Mouse (Mus musculus) frontal cortex, postnatal 25 days (tissue): ENCODE results near the gene Mex3d.
A peak's percentile ranks its signal among the peaks of the same experiment; 100 is the strongest.

ENCODE experiments used
- DNase-seq, 2 experiments: peaks; one replicate each; pipeline ENCODE4 v3.0.0; 2022; ENCODE audit warnings: low spot score in 2 of 2

Gene Mex3d

DNA sequence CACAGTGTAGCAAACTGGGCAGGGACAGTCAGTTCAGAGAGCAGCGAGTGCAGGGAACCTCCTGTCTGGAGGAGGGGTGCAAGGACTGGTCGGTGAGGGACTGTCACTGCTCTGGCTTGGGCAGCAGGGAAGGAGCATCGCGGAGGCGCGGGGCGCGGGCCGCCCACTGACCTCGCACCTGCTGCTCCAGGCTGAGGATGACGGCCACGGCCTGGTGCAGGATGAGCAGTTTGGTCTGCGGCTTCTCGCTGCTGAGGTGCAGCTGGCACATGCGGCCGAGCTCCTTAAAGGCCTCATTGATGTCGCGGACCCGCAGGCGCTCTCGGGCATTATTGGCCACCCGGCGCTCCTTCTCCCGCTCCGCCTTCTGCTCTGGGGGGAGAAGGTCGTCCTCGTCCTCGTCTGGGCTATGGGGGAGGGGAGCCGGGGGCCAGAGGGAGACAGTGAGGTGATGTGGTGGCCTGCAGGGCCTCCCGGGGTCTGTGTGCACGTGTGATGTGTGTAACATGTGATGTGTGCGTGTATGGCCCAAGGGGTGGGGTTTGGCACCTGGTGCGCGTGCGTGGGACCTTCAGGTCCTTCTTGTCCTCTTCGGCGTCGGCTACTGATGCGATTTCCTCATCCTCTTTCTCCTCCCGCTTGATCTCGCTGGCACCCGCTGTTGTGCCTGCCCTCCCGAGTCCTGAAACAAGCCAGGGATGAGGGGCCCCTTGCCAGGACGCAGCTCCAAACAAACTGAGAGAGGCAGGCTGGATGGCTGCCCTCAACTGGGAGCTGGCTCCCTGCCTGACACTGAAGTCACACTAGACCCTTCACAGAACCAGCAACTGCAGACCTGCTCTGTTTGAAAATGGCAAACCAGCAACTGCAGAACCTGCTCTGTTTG, 25.4 kb upstream of the Mex3d start:
- peak in 1 of 2 experiments; percentile 50 for DNase-seq

GRCm38 (mm10) chr10:80407924-80408323, 20.5 kb upstream of the Mex3d start:
- DNase-seq = no peak

DNA sequence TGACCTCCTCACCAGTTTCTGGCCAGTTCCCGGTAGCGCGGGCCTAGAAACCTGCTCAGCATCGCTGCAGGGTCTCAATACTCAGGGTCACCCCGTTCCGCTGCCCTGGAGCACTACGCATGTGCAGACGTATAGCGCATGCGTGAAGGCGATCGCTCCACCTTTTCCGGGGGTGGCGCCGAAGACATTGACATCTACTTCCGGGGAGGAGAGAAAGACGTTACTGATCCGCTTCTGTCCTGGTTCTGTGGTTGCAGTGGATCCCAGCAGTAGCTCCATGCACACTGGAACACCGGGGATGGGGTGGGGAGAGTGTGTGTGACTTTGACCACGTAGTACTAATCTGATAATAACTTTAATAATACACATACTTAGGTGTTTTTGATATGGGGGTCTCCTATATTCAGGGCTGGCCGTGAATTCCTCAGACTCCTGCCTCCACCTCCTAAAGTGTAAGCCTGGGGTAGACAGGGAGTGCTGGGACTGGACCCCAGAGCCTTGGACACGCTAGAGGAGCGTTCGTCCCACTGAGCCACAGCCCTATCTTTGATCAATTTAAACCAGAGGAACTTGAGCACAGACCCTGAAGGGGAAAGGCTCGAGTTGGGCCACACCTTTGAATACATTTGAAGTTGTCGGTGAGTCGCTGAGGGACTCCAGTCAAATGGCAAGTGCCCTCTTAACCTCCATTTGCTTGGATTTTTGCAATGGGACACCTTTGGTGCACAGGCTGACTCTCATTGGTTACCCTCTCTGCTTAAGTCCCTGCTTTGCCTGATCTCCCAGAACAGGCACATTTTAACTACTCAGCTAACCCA, 19.4 kb upstream of the Mex3d start, which contains the start of gene Uqcr11:
Gene Uqcr11 (minus strand): TSS at position 147 of the 818 bp plus-strand sequence.
- DNase-seq = peak; percentile 78 to 87

DNA sequence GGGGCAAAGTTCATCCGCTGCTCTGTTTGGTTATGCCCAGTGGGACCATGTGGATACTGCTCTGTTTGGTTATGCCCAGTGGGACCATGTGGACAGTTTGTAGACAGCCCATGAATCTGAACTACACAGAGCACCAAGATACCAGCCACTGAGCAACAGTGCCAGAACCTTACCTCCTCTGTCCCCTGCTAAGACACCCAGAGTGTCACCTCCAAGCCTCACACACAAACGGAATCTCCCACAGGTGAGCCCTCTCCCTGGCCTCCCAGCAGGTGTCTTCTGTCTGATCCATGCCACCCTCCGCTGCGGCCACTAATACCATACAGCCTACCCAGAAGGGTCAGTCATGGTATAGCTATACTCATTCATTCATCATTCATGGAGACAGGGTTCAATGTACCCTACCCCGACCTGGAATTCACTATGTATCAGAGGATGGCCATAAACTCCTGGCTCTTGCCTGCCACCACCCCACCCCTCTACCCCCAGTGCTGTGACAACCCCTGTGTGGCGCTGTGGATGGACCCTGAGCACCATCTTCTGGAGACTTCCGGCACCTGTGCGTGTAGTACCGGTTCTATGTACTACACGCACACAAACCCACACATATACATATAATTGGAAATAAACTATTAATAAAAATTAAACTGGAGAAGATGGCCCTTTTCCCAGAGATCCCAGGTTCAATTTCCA, 18.2 kb upstream of the Mex3d start:
- DNase-seq = no peak

- DNase-seq = no peak
These were observed 15.7 kb upstream of the Mex3d start for GRCm38 (mm10) chr10:80403044-80403692.

GRCm38 (mm10) chr10:80400704-80401161, 13.3 kb upstream of the Mex3d start:
- DNase-seq = no peak

DNA sequence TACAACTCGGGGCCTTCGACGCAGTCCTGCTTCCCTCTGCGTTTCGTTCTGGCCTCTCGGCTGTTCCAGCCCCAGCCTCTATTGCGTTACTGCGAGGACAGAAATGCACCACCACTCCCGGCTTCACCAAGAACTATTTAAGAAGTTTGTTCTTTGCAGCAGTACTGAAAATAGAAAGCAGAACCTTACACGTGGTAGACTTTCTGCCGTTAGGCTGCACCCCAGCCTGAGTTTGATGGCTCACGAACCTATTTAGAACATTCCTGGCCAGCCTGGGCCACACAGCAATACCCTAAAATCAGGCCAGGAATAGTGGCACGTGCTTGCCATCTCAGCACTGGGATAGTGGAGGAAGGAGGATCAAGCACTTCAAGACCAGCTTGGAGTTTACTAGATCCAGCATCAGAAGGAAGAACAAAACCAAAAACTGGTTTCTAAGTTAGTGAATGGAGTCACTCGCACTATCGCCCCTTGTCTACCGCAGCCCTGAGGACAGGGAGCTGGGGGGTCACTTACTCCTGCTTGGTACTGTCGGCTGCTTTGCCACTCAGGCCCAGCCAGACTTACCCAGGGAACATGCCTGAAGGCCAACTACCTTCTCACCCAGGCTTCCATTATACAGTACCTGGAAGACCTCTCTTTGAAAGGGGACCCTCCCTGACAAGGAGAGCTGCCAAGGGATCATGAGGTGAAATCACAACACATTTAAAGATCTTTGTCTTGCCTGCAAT, 12.7 kb upstream of the Mex3d start:
- no peak for DNase-seq

DNA sequence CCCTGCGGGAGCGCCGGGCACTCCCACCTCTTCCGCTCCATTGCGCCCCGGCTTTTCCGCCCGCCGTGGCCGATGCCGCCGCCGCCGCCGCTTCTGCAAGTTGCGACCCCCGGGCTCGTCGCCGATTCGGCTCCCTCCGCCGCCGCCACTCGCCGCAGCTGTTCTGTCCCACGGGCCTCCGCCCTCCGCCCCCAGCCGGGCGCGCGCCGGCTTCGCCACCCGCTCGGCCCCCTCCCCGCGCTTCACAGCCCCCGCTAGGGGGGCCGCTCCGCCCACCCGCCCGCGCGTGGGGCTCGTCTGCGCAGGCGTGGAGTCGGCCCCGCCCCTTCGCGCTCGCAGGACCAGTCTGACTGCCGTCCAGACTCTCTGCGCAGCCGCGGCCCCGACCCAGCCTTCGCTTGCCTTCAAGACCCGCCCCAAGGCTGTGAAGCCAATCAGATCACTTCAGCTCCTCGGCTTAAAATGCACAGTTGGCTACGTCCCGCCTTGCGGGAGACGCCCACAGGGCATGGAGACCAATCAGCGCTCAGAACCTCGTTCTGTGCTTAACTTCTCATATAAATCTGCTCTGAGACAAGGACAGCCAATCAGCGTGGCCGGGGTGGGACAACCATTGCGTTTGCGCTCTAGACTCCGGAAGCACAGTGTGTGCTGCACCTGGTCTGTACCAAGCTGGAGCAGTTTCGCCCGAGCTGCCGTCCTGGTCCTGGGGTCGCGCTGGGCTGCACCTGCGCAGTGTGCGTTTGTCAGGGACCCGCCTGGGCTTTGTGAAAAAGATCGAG, 11.9 kb upstream of the Mex3d start, which contains the start of gene Mbd3:
Gene Mbd3 (minus strand): TSS at position 360 of the 782 bp plus-strand sequence.
- peak; percentile 96 to 97 for DNase-seq

DNA sequence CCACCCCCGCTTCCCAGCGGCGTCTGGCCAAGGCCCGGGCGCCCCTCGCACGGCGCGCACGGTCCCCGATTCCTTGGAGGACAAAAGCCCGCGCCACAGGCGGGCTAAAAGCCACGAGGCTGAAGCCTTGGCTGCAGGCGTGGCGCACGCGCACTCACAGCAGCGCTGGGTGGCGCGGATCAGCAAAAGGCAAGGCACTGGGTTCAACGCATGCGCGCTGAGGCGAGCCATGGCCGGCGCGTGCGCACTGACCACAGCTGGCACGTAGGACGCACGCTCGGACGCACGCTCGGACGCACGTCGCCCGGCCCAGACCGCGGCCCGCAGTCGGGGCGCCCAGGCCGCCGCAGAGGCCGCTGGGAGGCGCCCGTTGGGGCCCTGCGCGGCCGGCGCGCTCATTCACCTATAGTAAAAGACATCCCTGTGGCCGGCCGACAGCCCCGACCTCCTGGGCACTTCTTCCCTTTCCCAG, 11.3 kb upstream of the Mex3d start:
- peak; percentile 95 to 98 for DNase-seq

DNA sequence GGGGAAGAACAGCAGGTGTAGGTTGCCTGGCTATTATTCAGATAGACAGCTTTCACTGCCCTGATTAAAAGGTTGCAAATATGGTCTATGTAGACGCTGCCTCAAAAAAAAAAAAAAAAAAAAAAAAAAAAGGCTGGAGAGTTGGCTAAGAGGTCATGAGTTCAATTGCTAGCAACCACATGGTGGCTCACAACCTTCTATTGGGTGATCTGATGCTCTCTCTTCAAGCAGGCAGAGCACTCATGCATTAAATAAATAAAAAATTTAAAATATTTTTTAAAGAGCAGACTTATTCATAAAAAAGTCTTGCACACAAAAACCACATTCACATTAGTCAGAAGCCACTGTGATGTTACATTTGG, 10.7 kb upstream of the Mex3d start:
- no peak for DNase-seq

DNA sequence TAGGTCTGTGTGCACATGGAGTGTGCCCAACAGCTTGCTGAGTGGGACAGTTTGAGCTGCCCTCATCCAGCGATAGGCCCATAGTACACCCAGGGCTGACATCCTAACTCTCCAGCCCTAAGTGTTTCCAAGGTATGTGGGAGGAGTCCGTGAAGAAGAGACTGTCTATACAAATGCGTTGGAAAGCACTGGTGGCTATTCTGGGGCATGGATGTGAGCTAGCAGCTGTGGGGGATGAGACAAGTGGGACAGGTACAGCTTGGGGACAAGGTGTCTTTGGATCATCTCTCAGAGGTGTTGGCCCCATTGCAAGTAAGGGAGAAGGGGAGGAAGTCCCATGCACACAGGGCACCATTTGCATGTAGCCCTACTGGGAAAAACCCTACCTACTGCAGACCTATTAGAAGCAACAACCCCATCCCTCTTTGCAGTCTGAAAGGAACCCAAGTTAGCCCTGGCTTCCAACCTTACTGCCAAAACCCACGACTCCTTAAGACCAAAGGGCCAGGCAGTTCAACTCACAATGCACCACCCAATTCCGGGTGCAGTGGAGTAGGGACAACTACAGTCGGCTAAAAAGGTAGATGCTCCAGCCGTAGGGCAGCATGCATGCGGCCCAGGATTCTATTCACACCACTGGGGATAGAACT, 10.2 kb upstream of the Mex3d start:
- no peak for DNase-seq

- DNase-seq = no peak
These were observed 9.5 kb upstream of the Mex3d start for GRCm38 (mm10) chr10:80396822-80397523.

GRCm38 (mm10) chr10:80395025-80395627, 7.7 kb upstream of the Mex3d start:
- DNase-seq = no peak

GRCm38 (mm10) chr10:80392687-80393086, 5.2 kb upstream of the Mex3d start:
- no peak for DNase-seq

DNA sequence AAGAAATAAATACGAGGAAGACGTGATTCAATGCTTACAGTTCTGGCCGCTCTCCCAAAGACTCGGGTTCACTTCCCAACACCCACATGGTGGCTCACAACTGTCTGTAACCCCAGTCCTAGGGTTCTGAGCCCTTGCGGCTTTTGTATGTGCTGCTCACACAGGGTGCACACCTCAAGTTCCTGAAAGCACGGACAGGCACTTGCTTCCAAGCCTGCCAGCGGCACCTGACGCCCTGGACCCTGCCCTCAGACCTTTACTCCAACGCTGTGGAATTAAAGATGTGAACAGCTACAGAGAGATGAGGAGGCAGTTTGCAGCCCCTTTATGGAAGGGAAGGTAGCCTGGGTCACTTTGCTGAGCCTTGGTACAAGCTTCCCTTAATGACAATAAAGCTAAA, 3.2 kb upstream of the Mex3d start:
- DNase-seq = no peak

GRCm38 (mm10) chr10:80389185-80389708, 1.8 kb upstream of the Mex3d start:
- no peak for DNase-seq

DNA sequence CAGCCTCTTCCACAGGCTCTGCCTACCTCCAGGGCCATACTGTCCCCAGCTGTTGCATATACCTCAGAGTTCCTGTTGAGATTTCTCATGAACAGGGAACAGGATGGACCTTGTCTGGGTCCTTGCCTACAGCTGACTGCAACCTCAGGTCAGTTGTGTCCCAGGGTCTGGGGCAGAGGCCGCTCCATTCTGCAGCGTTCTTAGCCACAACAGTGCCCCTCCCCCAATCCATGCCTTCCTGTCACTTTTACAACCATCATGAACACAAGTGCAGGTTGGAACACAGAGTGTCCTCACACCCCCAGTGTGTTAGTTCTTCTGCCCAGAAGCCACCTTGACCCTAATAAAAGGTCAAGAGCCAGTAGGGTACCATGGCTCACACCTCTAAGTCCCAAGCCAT, 1.3 kb upstream of the Mex3d start:
- no peak for DNase-seq
